Mouse (Mus musculus) testis, adult 2 months (tissue): ENCODE data around the gene Nol12.

Experiments used
- CTCF ChIP-seq: fragments of 200-500 bp; IDR thresholded peaks from 2 replicates; pipeline ENCODE4 v1.5.1; 2012; ENCODE audit warnings: low read depth, mild to moderate bottlenecking, inconsistent platforms, low read length, moderate library complexity; ENCODE audit not compliant: control insufficient read depth, insufficient read depth, insufficient replicate concordance
- POLR2A ChIP-seq: fragments of 200-500 bp; IDR thresholded peaks from 2 replicates; pipeline ENCODE4 v1.6.1; 2012; ENCODE audit warnings: low read depth, mild to moderate bottlenecking, inconsistent platforms, low read length, moderate library complexity; ENCODE audit not compliant: control insufficient read depth

DNA sequence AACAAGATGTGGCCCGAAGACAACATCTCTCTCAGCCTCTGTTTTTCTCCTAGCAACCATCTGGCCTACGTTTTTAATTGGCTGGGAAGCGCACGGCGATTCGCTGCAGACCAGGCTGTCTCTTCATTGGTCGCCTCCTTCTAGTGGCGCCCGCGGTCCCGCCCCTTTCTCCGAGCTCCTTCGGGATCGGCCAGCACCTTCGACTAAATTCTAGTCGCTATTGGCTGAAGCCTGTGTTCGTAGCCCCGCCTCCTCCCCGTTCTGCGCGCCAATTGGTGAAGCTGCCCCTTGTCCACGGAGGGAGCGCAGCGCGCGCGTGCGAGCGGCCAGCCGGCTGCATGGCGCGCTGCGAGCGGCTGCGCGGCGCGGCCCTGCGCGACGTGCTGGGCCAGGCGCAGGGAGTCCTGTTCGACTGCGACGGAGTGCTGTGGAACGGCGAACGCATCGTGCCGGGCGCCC lies 21.1 kb upstream of the Nol12 start, which contains the start of gene Pdxp:
- TF ChIP-seq CTCF (no peak), POLR2A (no peak; the same call in 1 of the 2 replicates)
